Mouse (Mus musculus) spleen, adult 18-20 months (tissue): ENCODE data around the gene Nav1.
"Not testable (repeated sequence)": the region's sequence is repeated elsewhere in the genome, so short reads cannot be mapped to it uniquely, and the experiment has no call there.

Experiments
- DNase-seq, 2 experiments: peaks; one replicate each; pipeline ENCODE4 v3.0.0; 2022; ENCODE audit warnings: mixed read lengths in 2 of 2

Nav1 gene

GRCm38 (mm10) chr1:135514913-135515632 is 92.0 kb downstream of the Nav1 start:
- no peak for DNase-seq

GRCm38 (mm10) chr1:135514046-135514445 is 93.0 kb downstream of the Nav1 start:
- DNase-seq: no peak

DNA sequence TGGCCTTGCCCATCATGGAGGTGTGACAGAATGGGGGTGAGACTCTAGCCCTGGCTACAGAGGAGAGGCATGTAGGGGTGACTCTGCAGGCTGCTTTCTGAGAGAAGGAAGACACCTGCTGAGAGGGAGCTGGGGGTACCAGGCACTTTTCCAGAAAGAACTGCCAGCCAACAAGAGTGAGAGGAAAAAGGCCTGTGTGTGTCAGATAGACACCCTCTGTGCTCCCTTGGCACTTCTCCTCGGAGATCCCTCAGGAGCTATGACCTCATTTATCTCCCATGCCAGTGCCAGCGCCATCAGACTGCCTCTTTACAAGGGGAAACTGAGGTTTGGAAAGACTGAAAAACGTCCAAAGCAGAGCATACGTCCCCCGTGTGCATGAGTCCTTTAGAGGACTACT is 93.6 kb downstream of the Nav1 start:
- DNase-seq: no peak

- peak in 1 of 2 experiments; percentile 17 for DNase-seq
These were observed 96.6 kb downstream of the Nav1 start for GRCm38 (mm10) chr1:135510346-135510977.

GRCm38 (mm10) chr1:135509145-135510084 is 97.7 kb downstream of the Nav1 start:
- no peak for DNase-seq

DNA sequence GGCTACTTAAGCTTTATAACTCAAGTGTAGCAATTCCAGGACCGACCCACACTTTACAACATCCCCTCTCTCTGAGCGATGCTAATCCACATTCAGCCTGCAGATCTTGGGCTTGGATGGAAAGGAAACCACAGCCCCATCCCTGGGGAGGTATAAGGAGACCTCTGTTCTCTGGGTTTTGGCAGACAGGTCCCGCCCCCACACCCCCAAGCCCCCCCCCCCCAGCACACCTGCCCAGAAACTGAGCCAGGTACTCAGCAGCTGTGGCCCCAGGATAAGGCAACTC is 98.8 kb downstream of the Nav1 start:
- DNase-seq: no peak

DNA sequence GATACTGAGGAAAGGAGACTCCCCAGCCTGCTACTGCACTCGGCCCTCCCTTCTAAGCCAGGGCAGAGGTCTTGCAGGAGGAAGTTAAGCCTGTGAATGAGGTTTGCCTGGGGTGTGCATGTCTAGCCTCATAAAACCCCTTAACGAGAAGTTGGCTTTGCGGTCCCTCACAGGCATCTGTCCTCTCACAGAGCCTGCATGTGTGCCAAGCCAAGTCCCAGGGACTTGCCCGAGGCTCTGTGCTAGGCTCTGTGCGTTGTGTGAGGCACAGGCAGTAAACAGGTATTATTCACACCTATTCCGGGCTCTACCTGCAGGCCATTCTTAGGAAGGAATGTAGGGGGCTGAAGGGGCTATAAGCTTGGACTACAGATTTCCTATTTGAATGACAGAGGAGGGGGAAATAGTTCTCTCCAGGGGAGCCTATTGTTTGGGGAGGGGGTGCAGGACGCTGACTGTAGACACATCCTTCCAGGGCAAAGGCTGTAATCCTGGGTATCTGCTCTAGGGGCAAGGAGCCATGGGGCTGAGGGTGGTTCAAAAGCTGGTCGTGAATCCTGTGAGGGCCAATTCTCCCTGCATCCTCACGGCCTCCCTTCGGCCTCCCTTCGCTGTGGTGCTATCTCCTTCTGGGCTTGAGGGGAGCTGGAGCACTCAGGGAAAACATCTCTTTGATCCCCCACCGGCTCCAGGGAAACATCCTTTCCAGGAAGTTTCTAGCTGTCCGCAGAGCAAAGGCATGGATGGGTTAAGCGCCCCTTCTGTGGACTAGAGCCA is 99.3 kb downstream of the Nav1 start:
- DNase-seq: no peak

GRCm38 (mm10) chr1:135505499-135505898 is 101.6 kb downstream of the Nav1 start:
- DNase-seq: no peak

DNA sequence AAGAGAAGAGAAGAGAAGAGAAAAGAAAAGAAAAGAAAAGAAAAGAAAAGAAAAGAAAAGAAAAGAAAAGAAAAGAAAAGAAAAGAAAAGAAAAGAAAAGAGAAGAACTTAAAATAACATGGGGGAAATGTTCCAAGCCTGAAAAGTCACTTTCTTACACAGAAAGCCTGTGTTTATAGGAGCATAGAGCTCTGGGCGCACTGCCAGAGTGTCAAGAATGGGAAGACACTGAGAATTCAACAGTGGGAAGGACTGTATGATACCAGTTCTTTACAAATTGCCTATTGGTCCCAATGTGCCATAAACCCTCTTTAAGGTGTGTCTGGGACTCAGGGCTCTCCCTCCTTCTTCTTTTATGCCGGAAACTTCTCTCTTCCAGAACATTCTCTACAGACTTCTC is 103.7 kb downstream of the Nav1 start:
- no peak for DNase-seq

DNA sequence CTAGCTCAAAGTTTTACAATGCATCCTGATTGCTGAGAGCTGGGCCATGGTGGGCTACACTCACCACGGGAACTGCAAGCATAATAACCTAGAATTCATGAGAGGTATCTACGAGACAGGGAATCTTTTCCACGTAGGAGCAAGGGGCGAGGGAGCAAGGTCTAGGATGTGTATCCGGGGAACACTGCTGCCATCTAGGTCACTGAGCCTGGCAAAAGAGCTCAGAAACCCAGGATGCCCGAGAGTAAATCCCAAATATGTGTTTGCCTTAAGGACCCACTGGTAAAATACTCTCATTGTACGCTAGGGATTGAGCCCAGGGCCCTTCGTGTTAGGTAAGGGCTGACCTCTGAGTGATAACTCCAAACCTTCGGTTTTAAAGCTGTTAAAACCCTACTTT is 104.3 kb downstream of the Nav1 start:
- no peak for DNase-seq

- DNase-seq: no peak
These were observed 105.0 kb downstream of the Nav1 start for GRCm38 (mm10) chr1:135502135-135502534.

DNA sequence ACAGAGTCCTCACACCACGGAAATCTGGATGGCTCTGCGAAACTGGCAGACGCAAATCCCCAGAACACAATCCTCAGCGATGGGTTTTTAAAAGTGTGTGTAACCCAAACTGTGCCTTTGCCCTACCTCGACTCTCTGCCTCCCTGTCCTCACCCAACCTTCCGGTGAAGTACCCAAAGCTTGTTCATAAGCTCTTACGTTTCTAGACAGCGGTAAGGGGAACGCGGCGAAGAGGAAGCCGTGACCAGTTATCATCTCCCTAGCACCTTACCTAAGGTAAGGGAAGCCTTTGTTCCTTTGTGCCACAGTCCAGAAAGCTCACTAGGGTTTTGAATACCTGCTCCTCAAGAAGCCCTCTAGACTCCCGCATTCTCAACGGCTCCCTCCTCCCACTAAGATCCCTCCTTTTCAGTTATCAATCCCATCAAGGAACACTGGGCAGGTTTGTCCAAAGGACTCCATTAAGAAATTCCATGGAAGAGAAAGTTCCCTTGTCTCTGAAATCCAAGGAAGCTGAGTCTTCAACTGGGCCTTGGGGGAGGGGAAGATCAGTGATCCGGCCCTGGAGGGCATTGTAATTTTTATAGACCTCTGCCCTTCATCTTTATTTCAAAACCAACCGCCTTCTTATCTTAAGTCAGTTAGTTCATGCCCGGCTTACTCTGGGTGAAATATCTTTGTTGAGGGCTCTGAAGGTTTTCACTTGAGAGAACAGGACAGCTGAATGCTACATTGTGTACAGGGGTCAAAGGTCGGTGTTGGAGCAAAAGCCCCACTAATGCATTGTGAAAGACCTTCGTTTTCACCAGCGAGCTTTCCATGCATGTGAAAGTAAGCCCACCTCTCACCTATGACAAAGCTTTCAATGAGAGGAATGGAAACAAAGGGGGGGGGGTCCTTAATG is 108.4 kb downstream of the Nav1 start:
- DNase-seq: no peak

DNA sequence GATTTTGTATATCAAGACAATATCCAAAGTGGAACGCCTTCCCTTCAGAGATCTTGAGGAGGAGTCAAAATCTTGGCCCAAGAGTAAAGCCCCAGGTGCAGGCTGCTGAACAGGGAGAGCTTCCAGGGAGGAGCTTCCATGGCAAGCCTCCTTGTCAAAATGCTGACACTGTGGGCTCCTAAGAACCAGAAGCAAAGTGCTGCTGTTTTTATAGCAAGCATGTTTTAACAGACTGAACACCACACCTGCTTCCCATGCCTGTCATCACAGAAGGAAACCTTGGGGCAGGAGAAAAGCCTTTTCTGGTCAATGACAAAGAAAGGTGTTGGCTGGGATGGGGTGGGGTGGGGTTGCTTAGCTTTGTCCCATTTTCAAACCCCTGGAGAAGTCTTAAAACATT is 112.0 kb downstream of the Nav1 start:
- DNase-seq: no peak

GRCm38 (mm10) chr1:135493862-135494261 is 113.2 kb downstream of the Nav1 start:
- DNase-seq: no peak

- DNase-seq: no peak
These were observed 114.7 kb downstream of the Nav1 start for GRCm38 (mm10) chr1:135492406-135492805.

DNA sequence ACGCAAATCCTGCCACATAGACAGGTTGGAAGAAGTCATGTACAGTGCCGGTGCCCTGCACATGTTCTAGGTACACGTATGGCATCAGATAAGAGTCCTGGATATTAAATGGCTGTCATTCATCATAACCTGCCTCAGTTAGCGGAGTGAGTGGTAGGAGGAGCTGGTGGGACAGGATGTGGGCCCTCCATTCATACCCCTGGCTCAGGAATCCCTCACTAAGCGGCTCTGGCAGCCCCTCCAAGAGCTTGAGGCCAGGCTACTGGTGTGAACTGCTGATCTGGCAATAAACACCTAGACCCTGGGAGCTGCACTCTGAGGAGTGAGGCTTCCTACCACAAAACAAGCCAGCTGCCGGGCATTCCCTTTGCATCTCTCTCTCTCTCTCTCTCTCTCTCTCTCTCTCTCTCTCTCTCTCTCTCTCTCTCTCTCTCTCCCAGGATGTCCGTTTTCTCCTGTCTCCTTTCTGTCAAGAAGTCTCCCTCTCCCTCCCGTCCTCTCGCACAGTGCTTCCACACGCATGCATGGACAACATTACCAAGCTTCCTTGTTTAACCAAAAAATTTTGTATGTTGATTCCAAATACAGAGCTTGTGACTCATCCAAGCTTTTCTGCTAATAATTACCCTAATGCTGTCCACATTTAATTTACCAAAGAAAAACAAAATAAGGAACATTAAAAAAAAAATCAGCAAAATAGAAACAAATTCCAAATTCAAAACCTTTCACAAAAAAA is 116.0 kb downstream of the Nav1 start:
- no peak for DNase-seq

DNA sequence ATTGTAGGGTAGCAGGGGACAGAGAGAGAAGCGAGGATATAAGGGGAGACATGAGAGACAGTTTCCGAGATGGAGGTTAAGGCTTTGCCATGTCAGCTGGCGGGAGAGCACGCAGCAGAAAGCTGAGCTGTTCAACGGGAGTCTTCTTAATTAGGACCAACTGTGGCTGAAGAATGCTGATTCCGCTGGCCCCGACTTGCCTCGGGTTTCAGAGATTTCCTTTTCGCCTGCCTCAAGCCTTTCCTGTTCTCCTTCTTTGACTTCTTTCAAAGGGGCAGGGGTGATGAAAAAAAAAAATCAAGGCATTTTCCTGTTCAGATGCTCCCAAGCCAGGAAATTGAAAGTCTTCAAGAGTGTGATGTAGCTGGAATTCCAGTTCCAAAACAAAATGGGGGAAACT is 118.2 kb downstream of the Nav1 start:
- DNase-seq: no peak

- no peak for DNase-seq
These were observed 121.9 kb downstream of the Nav1 start for GRCm38 (mm10) chr1:135485179-135485578.

DNA sequence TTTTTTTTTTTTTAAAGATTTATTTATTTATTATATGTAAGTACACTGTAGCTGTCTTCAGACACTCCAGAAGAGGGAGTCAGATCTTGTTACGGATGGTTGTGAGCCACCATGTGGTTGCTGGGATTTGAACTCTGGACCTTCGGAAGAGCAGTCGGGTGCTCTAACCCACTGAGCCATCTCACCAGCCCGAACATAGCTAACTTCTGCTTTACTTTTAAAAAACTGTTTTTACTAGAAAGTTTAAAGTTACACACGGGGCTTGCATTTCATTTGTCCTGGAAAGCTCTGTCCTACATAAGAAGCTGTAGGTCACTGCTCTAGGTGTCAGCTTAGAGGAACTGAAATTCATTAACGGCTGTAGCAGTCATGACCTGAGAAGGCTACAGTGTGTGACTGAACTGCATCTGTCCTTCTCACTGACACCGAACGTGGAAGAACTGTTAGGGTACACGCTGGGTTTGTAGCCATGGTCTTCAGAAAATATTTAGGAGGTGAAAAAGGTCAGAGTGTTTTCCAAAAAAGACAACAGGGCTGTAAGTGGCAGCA is 122.5 kb downstream of the Nav1 start:
- DNase-seq: not testable (repeated sequence)

DNA sequence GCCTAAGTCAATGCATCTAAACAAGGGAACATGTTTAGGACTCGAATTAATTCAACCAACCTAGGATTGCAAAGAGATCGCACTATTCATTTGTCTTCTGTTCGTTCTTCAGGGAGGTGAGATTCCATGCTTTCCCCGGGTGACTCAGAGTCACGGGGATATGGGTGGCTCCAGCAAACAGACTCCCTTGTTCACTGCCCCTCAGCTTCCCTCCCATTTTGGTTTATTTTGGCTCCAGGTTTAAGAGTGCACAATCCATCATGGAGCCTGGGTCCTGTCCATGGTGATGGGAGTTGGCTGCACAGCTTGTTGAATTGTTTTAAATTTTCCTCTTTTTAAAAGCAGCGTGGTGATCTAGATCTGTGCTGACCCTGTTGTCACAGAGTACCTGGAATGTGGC is 123.1 kb downstream of the Nav1 start:
- no peak for DNase-seq

DNA sequence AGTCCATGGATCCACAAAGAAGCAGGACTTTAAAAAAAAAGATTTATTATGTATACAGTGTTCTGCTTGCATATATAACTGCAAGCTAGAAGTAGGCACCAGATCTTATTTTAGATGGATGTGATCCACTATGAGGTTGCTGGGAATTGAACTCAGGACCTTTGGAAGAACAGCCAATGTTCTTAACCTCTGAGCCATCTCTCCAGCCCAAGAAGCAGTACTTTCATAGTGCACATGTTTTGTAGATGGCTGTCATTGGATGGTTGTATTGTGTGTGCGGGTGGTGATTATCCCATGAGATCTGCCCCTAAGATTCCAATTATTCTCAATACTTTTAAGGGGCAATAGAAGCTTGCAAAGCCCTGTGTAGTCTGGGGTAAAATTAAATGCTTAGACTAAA is 124.4 kb downstream of the Nav1 start:
- DNase-seq: no peak
